Mouse (Mus musculus) kidney, adult 10 weeks (tissue): ENCODE measurements around the gene Ap1ar. TPM values are rescaled to one million over a fixed set of nuclear protein-coding genes. Genes with fewer than 3 reads are reported as not detected.

Experiments used
- polyA plus RNA-seq: library from polyadenylated mRNA; stranded (reverse); fragments of 350-450 nt; fragmentation: Illumina TruSeq; extraction: RNeasy Lipid Tissue Mini Kit (QIAGEN cat#74804); gene quantifications from one replicate; pipeline ENCODE4 v1.2.3, GENCODE M21; 2014; ENCODE audit warnings: low read depth, low replicate concordance

Ap1ar gene
- polyA plus RNA-seq, result 50.1 TPM

DNA sequence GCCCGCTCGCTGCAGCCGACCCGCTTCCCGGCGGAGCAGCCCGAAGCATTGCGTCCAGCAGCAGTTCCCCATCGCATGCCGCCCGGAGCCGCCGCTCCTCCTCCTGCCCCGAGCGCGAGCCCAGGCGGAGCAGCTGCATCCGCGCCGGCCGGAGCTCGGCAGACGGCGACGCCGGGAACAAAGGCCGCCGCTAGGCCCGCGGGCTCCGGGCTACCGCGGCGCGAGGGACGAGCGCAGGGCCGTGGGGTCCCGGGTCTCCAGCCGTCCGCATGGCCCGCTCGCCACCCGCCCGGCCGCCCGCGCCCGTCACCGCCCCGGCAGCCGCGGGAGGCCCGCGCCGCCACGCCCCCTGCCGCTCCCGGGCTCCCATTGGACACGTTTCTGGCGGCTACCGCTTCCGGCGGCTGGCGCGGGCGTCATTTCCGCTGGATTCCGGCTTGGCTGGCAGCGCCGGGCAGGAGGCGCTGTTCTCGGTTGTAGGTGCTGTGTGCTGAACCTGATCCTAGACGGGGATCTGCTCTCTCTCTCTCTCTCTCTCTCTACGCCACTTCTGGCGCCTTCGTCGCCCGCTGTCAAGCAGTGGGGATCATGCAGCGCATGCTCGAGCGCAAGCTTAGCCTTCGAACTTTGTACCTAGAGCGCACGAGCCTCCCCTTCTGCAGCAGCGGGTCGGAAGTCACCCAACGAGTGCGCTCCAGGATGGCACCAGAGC is at the start of gene Ap1ar:
TSS of gene Ap1ar (minus strand) at position 370 of the 712 bp plus-strand sequence.

GRCm38 (mm10) chr3:127789500-127790191 is 47.7 kb downstream of the Ap1ar start, which contains the start of gene Tifa:
Gene Tifa (plus strand): TSS chr3:127789805.

DNA sequence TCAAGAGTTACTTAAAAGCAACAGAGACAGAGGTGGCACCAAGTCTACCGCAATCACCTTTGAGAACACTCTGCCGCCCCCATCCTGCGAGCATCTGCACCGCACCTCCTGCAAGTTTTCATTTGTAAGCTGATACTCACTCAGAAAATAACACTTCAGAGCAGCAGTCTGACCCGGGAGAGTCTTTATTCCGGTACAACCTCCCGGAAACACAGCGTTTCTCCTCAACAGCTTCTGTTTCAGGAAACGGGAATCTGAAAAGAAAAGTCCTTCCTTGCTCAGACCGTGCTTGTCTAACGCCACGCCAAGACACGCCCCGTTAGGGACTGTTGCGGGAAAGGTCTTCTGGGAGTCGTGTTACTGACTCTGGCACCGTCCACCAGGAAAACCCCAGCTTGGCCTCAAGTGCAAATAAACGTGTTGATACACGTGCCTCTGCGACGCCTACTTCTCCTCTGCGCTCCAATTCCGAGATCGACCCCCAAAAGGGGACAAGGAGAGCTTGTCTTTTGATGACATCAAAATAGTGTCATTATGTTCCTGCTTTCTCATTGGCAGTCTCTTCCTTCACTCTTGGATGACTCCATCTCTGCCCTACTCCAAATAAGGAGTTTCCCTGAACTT is 57.2 kb downstream of the Ap1ar start, which contains the start of gene Alpk1:
TSS of gene Alpk1 (minus strand) at position 507 of the 624 bp plus-strand sequence.

Other genes with a start within 250 kb of the Ap1ar start
- not detected for gene Neurog2, start 204.4 kb downstream of the Ap1ar start, polyA plus RNA-seq
- 2.2 TPM for gene Alpk1, start 57.0 kb downstream of the Ap1ar start, polyA plus RNA-seq
- gene Tifa, start 47.7 kb downstream of the Ap1ar start, polyA plus RNA-seq, result 16.6 TPM
- gene Fam241a, start 58.8 kb upstream of the Ap1ar start, polyA plus RNA-seq, result 30.2 TPM